Mouse (Mus musculus) C2C12 (cell line): ENCODE measurements around the gene Atat1.

Experiments
- CEBPB ChIP-seq: IDR thresholded peaks from one replicate; pipeline ENCODE4 v1.6.1; 2011; ENCODE audit warnings: low read depth, mild to moderate bottlenecking, control low read depth, moderate library complexity
- CTCF ChIP-seq: IDR thresholded peaks from one replicate; pipeline ENCODE4 v1.5.1; 2011; ENCODE audit not compliant: control insufficient read depth, insufficient read depth, insufficient read length
- MYOD1 ChIP-seq: IDR thresholded peaks from one replicate; pipeline ENCODE4 v1.6.1; 2011; ENCODE audit warnings: low read depth; ENCODE audit not compliant: control insufficient read depth, insufficient read length

GRCm38 (mm10) chr17:35868961-35869345 lies 40.9 kb downstream of the Atat1 start:
- TF ChIP-seq CTCF (no peak), MYOD1 (no peak), CEBPB (no peak)
